Mouse (Mus musculus): ENCODE measurements at regions not wholly inside any gene's neighbourhood (a gene's known extent, or its start where the extent isn't known, plus 50 kb on each side); places are given as distances from the start of the nearest gene placed in this dataset.
"Not testable (repeated sequence)": the region's sequence is repeated elsewhere in the genome, so short reads cannot be mapped to it uniquely, and the experiment has no call there.

GRCm38 (mm10) chr6:37618990-37619389, 89.0 kb downstream of the Akr1d1 start:
- H3K27ac ChIP-seq (ENCODE audit: insufficient read depth, low read depth, low read length): no peak overlapping the region
- TF ChIP-seq POLR2A (IDR thresholded peaks at IDR 0.05; ENCODE audit: borderline replicate concordance, low read depth, low read length) (no peak), CTCF (IDR thresholded peaks at IDR 0.05; ENCODE audit: low read depth, low read length) (no peak)
- H3K4me1 ChIP-seq (ENCODE audit: control insufficient read depth, insufficient read depth, low read length): peaks cover 34% of the 10 kb centered on the region
- no peak overlapping the region for H3K4me3 ChIP-seq (ENCODE audit: insufficient read depth, low read length)

- Histone ChIP-seq H3K27ac (ENCODE audit: insufficient read depth, low read depth, low read length) (no peak overlapping the region), H3K4me1 (ENCODE audit: control insufficient read depth, insufficient read depth, low read length) (peaks cover 18% of the 10 kb centered on the region), H3K4me3 (ENCODE audit: insufficient read depth, low read length) (no peak overlapping the region)
- TF ChIP-seq POLR2A (IDR thresholded peaks at IDR 0.05; ENCODE audit: borderline replicate concordance, low read depth, low read length) (no peak), CTCF (IDR thresholded peaks at IDR 0.05; ENCODE audit: low read depth, low read length) (no peak)
Measured at GRCm38 (mm10) chr6:37621364-37622029, 91.5 kb downstream of the Akr1d1 start.

GRCm38 (mm10) chr6:37622273-37622672, 92.3 kb downstream of the Akr1d1 start:
- Histone ChIP-seq H3K27ac (ENCODE audit: insufficient read depth, low read depth, low read length) (no peak overlapping the region), H3K4me1 (ENCODE audit: control insufficient read depth, insufficient read depth, low read length) (peaks cover 11% of the 10 kb centered on the region)
- TF ChIP-seq POLR2A (IDR thresholded peaks at IDR 0.05; ENCODE audit: borderline replicate concordance, low read depth, low read length) (no peak), CTCF (IDR thresholded peaks at IDR 0.05; ENCODE audit: low read depth, low read length) (no peak)

GRCm38 (mm10) chr6:37627206-37627605, 97.2 kb downstream of the Akr1d1 start:
- TF ChIP-seq POLR2A (IDR thresholded peaks at IDR 0.05; ENCODE audit: borderline replicate concordance, low read depth, low read length) (no peak), CTCF (IDR thresholded peaks at IDR 0.05; ENCODE audit: low read depth, low read length) (no peak)
- H3K4me3 ChIP-seq (ENCODE audit: insufficient read depth, low read length): no peak overlapping the region
- H3K4me1 ChIP-seq (ENCODE audit: control insufficient read depth, insufficient read depth, low read length): no peaks in the 10 kb centered on the region
- no peak overlapping the region for H3K27ac ChIP-seq (ENCODE audit: insufficient read depth, low read depth, low read length)

More at GRCm38 (mm10) chr6:37622273-37622672, 92.3 kb downstream of the Akr1d1 start:
- H3K4me3 ChIP-seq (ENCODE audit: insufficient read depth, low read length): no peak overlapping the region

GRCm38 (mm10) chr6:37633948-37634347, 104.0 kb downstream of the Akr1d1 start:
- H3K4me3 ChIP-seq (ENCODE audit: insufficient read depth, low read length): no peak overlapping the region
- H3K4me1 ChIP-seq (ENCODE audit: control insufficient read depth, insufficient read depth, low read length): 0 out of 2 replicates have a peak, but pooled peaks cover 2% of the 10 kb centered on the region
- H3K27ac ChIP-seq (ENCODE audit: insufficient read depth, low read depth, low read length): no peak overlapping the region
- TF ChIP-seq POLR2A (IDR thresholded peaks at IDR 0.05; ENCODE audit: borderline replicate concordance, low read depth, low read length) (no peak), CTCF (IDR thresholded peaks at IDR 0.05; ENCODE audit: low read depth, low read length) (no peak)

GRCm38 (mm10) chr6:37642066-37642465, 112.1 kb downstream of the Akr1d1 start:
- Histone ChIP-seq H3K4me1 (ENCODE audit: control insufficient read depth, insufficient read depth, low read length) (no peaks in the 10 kb centered on the region), H3K4me3 (ENCODE audit: insufficient read depth, low read length) (no peak overlapping the region), H3K27ac (ENCODE audit: insufficient read depth, low read depth, low read length) (no peak overlapping the region)
- no peak for TF ChIP-seq CTCF (IDR thresholded peaks at IDR 0.05; ENCODE audit: low read depth, low read length)
- no peak for TF ChIP-seq POLR2A (IDR thresholded peaks at IDR 0.05; ENCODE audit: borderline replicate concordance, low read depth, low read length)

GRCm38 (mm10) chr6:37642701-37643121, 112.7 kb downstream of the Akr1d1 start:
- Histone ChIP-seq H3K27ac (ENCODE audit: insufficient read depth, low read depth, low read length) (no peak overlapping the region), H3K4me3 (ENCODE audit: insufficient read depth, low read length) (no peak overlapping the region), H3K4me1 (ENCODE audit: control insufficient read depth, insufficient read depth, low read length) (no peaks in the 10 kb centered on the region)
- TF ChIP-seq POLR2A (IDR thresholded peaks at IDR 0.05; ENCODE audit: borderline replicate concordance, low read depth, low read length) (no peak), CTCF (IDR thresholded peaks at IDR 0.05; ENCODE audit: low read depth, low read length) (no peak)

GRCm38 (mm10) chr6:37643176-37643575, 113.2 kb downstream of the Akr1d1 start:
- H3K27ac ChIP-seq (ENCODE audit: insufficient read depth, low read depth, low read length): no peak overlapping the region
- H3K4me1 ChIP-seq (ENCODE audit: control insufficient read depth, insufficient read depth, low read length): no peaks in the 10 kb centered on the region
- H3K4me3 ChIP-seq (ENCODE audit: insufficient read depth, low read length): no peak overlapping the region
- TF ChIP-seq CTCF (IDR thresholded peaks at IDR 0.05; ENCODE audit: low read depth, low read length) (no peak), POLR2A (IDR thresholded peaks at IDR 0.05; ENCODE audit: borderline replicate concordance, low read depth, low read length) (no peak)

- no peak for TF ChIP-seq CTCF (IDR thresholded peaks at IDR 0.05; ENCODE audit: low read depth, low read length)
- TF ChIP-seq POLR2A (IDR thresholded peaks at IDR 0.05; ENCODE audit: borderline replicate concordance, low read depth, low read length): no peak
Measured at GRCm38 (mm10) chr6:37643718-37644117, 113.7 kb downstream of the Akr1d1 start.

GRCm38 (mm10) chr6:37645551-37645950, 115.6 kb downstream of the Akr1d1 start:
- no peak for TF ChIP-seq CTCF (IDR thresholded peaks at IDR 0.05; ENCODE audit: low read depth, low read length)
- no peak for TF ChIP-seq POLR2A (IDR thresholded peaks at IDR 0.05; ENCODE audit: borderline replicate concordance, low read depth, low read length)
- Histone ChIP-seq H3K4me3 (ENCODE audit: insufficient read depth, low read length) (no peak overlapping the region), H3K27ac (ENCODE audit: insufficient read depth, low read depth, low read length) (no peak overlapping the region), H3K4me1 (ENCODE audit: control insufficient read depth, insufficient read depth, low read length) (no peaks in the 10 kb centered on the region)

More at GRCm38 (mm10) chr6:37643718-37644117, 113.7 kb downstream of the Akr1d1 start:
- Histone ChIP-seq H3K4me3 (ENCODE audit: insufficient read depth, low read length) (no peak overlapping the region), H3K27ac (ENCODE audit: insufficient read depth, low read depth, low read length) (no peak overlapping the region), H3K4me1 (ENCODE audit: control insufficient read depth, insufficient read depth, low read length) (no peaks in the 10 kb centered on the region)

GRCm38 (mm10) chr6:37657300-37657699, 127.3 kb downstream of the Akr1d1 start:
- not testable (repeated sequence) for H3K27ac ChIP-seq (ENCODE audit: insufficient read depth, low read depth, low read length)

More at GRCm38 (mm10) chr6:37657300-37657699, 127.3 kb downstream of the Akr1d1 start:
- not testable (repeated sequence) for H3K4me1 ChIP-seq (ENCODE audit: control insufficient read depth, insufficient read depth, low read length); H3K4me3 ChIP-seq (ENCODE audit: insufficient read depth, low read length)
